24 mouse cellular contexts compared by ENCODE assay signal in the genomic region with DNA sequence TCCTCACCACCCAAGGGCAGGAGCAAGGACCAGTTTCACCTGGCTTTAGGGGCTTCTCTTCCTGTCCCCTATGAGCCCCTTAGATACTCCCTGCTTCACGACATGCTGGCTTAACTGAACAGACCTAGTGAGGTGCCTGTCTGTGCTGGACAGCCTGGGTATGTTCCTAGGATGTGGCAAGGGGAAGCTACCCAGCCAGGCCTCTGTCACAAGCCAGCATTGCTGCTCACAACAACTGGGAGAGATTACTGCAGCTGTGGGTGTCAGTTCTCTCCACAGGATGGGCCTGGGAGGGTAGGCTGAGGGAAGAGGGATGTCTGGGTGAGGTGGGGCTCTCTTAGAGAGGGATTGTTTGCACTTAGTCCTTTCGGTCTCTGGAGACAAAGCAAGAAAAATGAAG.
DNase-seq lines count a peak whose midpoint lies in the region; ATAC-seq and TF ChIP-seq lines count a peak whose summit lies in the region.
"Had no signal": no experiment of that assay in that cellular context is flagged by ENCODE, and none has a peak within 500 bp of the region (broad histone marks: within the 10 kb centered on the region; RNA-seq: fewer than 3 reads in every experiment).

No protein-coding gene starts in this region.

- H3K9me3 ChIP-seq in kidney, postnatal 0 days (replicated peaks; ENCODE audit: low read length) = no peaks in the 10 kb centered on the region
- no peaks in the 10 kb centered on the region for H3K9me3 ChIP-seq in kidney, embryonic 14.5 days (ENCODE audit: control insufficient read depth, low read length)
- H3K9me3 ChIP-seq in embryonic facial prominence, embryonic 14.5 days (ENCODE audit: control insufficient read depth, low read length) = no peaks in the 10 kb centered on the region
- H3K9me3 ChIP-seq in limb, embryonic 15.5 days = no peaks in the 10 kb centered on the region
- H3K9me3 ChIP-seq: embryonic facial prominence, embryonic 12.5 days; megakaryocyte, embryonic 14.5 days; midbrain, embryonic 15.5 days; stomach, embryonic 15.5 days had no signal

- H3K27ac ChIP-seq in kidney, postnatal 0 days = peak overlapping the region; percentile 62
- no peak overlapping the region for H3K27ac ChIP-seq in kidney, embryonic 14.5 days (ENCODE audit: low read depth, low read length)
- H3K27ac ChIP-seq in embryonic facial prominence, embryonic 14.5 days (replicated peaks; ENCODE audit: low read depth, low read length) = no peak overlapping the region; the same call in 1 of the 2 replicates
- no peak overlapping the region; the same call in 1 of the 2 replicates for H3K27ac ChIP-seq in limb, embryonic 15.5 days
- H3K27ac ChIP-seq: embryonic facial prominence, embryonic 12.5 days; midbrain, embryonic 15.5 days; stomach, embryonic 15.5 days had no signal

- no peaks in the 10 kb centered on the region for H3K4me1 ChIP-seq in kidney, postnatal 0 days (replicated peaks; ENCODE audit: insufficient read depth, low read length)
- no peaks in the 10 kb centered on the region for H3K4me1 ChIP-seq in kidney, embryonic 14.5 days (ENCODE audit: control insufficient read depth, insufficient read depth, low read length)
- H3K4me1 ChIP-seq in embryonic facial prominence, embryonic 14.5 days (ENCODE audit: control insufficient read depth, insufficient read depth, low read length) = peaks cover 15% of the 10 kb centered on the region; the same call in 1 of the 2 replicates
- peaks cover 13% of the 10 kb centered on the region for H3K4me1 ChIP-seq in limb, embryonic 15.5 days
- H3K4me1 ChIP-seq: midbrain, embryonic 15.5 days; stomach, embryonic 15.5 days had no signal

- intact Hi-C loops in gastrocnemius, postnatal 14 days (cut with DNase I; ENCODE audit: low total_unique reads) = no loop called here

- no peak overlapping the region for H3K9ac ChIP-seq in kidney, postnatal 0 days (ENCODE audit: low read depth, low read length)
- no peak overlapping the region for H3K9ac ChIP-seq in kidney, embryonic 14.5 days (ENCODE audit: low read depth, low read length)
- H3K9ac ChIP-seq in embryonic facial prominence, embryonic 14.5 days (ENCODE audit: low read depth, low read length) = 0 out of 2 replicates have a peak overlapping the region, but pooled peaks have one; percentile 10
- no peak overlapping the region for H3K9ac ChIP-seq in limb, embryonic 15.5 days
- H3K9ac ChIP-seq: embryonic facial prominence, embryonic 12.5 days; liver, postnatal 0 days; midbrain, embryonic 15.5 days; stomach, embryonic 15.5 days had no signal

- H3K4me3 ChIP-seq in kidney, postnatal 0 days (replicated peaks; ENCODE audit: low read depth, low read length) = no peak overlapping the region
- no peak overlapping the region for H3K4me3 ChIP-seq in kidney, embryonic 14.5 days (ENCODE audit: low read length)
- H3K4me3 ChIP-seq in embryonic facial prominence, embryonic 14.5 days (ENCODE audit: low read depth, low read length) = no peak overlapping the region
- H3K4me3 ChIP-seq in limb, embryonic 15.5 days = no peak overlapping the region
- H3K4me3 ChIP-seq: embryonic facial prominence, embryonic 12.5 days; megakaryocyte, embryonic 14.5 days; midbrain, embryonic 15.5 days; stomach, embryonic 15.5 days had no signal

- TF ChIP-seq CTCF in kidney, postnatal 0 days (IDR thresholded peaks at IDR 0.05; ENCODE audit: low read depth) = no peak

- peak; percentile 40 for DNase-seq in gastrocnemius, postnatal 14 days
- no peak for DNase-seq in gastrocnemius, postnatal 10 days
- DNase-seq in kidney, postnatal 0 days (ENCODE audit: low spot score) = no peak
- peak; percentile 75 for DNase-seq in embryonic facial prominence, embryonic 14.5 days (ENCODE audit: low spot score)
- DNase-seq in embryo, embryonic 11 days = no peak
- no peak for DNase-seq in right cerebral cortex, postnatal 25 days
- DNase-seq: adrenal gland, postnatal 36 days; cerebellum, adult 9-11 months; heart, postnatal 10 days; kidney, adult 11 months; layer of hippocampus, adult 9-11 months; liver, postnatal 0 days; lung, postnatal 36 days; right cerebral cortex, postnatal 4 days; thymus, postnatal 36 days had no signal

- H3K27me3 ChIP-seq in kidney, postnatal 0 days (ENCODE audit: insufficient read depth, low read length) = no peaks in the 10 kb centered on the region
- H3K27me3 ChIP-seq in kidney, embryonic 14.5 days (ENCODE audit: control insufficient read depth, insufficient read depth, low read length) = no peaks in the 10 kb centered on the region
- no peaks in the 10 kb centered on the region for H3K27me3 ChIP-seq in embryonic facial prominence, embryonic 14.5 days (replicated peaks; ENCODE audit: control insufficient read depth, insufficient read depth, low read length)
- H3K27me3 ChIP-seq in limb, embryonic 15.5 days = no peaks in the 10 kb centered on the region
- H3K27me3 ChIP-seq: embryonic facial prominence, embryonic 12.5 days; megakaryocyte, embryonic 14.5 days; midbrain, embryonic 15.5 days; stomach, embryonic 15.5 days had no signal

- no peak overlapping the region for H3K4me2 ChIP-seq in kidney, postnatal 0 days (ENCODE audit: low read length)
- H3K4me2 ChIP-seq in kidney, embryonic 14.5 days (replicated peaks; ENCODE audit: low read depth, low read length) = no peak overlapping the region
- H3K4me2 ChIP-seq in embryonic facial prominence, embryonic 14.5 days (ENCODE audit: low read depth, low read length) = no peak overlapping the region
- no peak overlapping the region for H3K4me2 ChIP-seq in limb, embryonic 15.5 days
- H3K4me2 ChIP-seq: embryonic facial prominence, embryonic 12.5 days; heart, embryonic 11.5 days; liver, embryonic 11.5 days; midbrain, embryonic 15.5 days; stomach, embryonic 15.5 days had no signal

- H3K36me3 ChIP-seq in kidney, postnatal 0 days (ENCODE audit: insufficient read depth, low read length) = peaks cover 37% of the 10 kb centered on the region
- peaks cover 47% of the 10 kb centered on the region for H3K36me3 ChIP-seq in kidney, embryonic 14.5 days (ENCODE audit: control insufficient read depth, insufficient read depth, low read length)
- H3K36me3 ChIP-seq in embryonic facial prominence, embryonic 14.5 days (ENCODE audit: control insufficient read depth, insufficient read depth, low read length) = peaks cover 65% of the 10 kb centered on the region
- H3K36me3 ChIP-seq in limb, embryonic 15.5 days = peaks cover 69% of the 10 kb centered on the region
- H3K36me3 ChIP-seq: midbrain, embryonic 15.5 days had no signal

- no peak for ATAC-seq in kidney, postnatal 0 days (replicated peaks; ENCODE audit: low FRiP score, low read depth)
- ATAC-seq in kidney, embryonic 14.5 days (ENCODE audit: low FRiP score, low TSS enrichment) = no peak
- ATAC-seq in embryonic facial prominence, embryonic 14.5 days (ENCODE audit: low read depth) = peak; percentile 74
- ATAC-seq in limb, embryonic 15.5 days (ENCODE audit: insufficient number of reproducible peaks, low FRiP score, low TSS enrichment, low read depth) = 0 out of 2 replicates have a peak, but pooled peaks have one; percentile 16
- ATAC-seq: forebrain, embryonic 14.5 days; liver, postnatal 0 days; midbrain, embryonic 15.5 days had no signal

- 70% methylated on average over 2 of the region's 2 CpGs for WGBS in kidney, postnatal 0 days
- WGBS in kidney, embryonic 14.5 days = 84% methylated on average over 2 of the region's 2 CpGs
- WGBS in embryonic facial prominence, embryonic 14.5 days = 47% methylated on average over 2 of the region's 2 CpGs
- 82% methylated on average over 2 of the region's 2 CpGs for WGBS in limb, embryonic 15.5 days

Comparison
In these comparisons a context has a peak if more than half of its experiments do, and no peak if none do; other contexts are left out.
1. DNase-seq: peak in gastrocnemius, postnatal 14 days (single experiment) and embryonic facial prominence, embryonic 14.5 days (single experiment); none in gastrocnemius, postnatal 10 days (single experiment), kidney, postnatal 0 days (single experiment), embryo, embryonic 11 days (single experiment) and right cerebral cortex, postnatal 25 days (single experiment).
2. ATAC-seq: peak in embryonic facial prominence, embryonic 14.5 days (single experiment) and limb, embryonic 15.5 days (single experiment); none in kidney, postnatal 0 days (single experiment) and kidney, embryonic 14.5 days (single experiment).